ENCODE assay signal across 8 mouse cellular contexts in genomic region chr19:40659651-40660478, GRCm38 (mm10). TPM values are rescaled to one million over a fixed set of nuclear protein-coding genes. Genes with fewer than 3 reads are reported as not detected.
DNase-seq lines count a peak whose midpoint lies in the region; ATAC-seq lines count a peak whose summit lies in the region.

No protein-coding gene starts in this region.

- H3K9ac ChIP-seq in kidney, embryonic 14.5 days (ENCODE audit: low read depth, low read length), result peak overlapping the region; percentile 38; the same call in 1 of the 2 replicates

- H3K4me2 ChIP-seq in kidney, embryonic 14.5 days (replicated peaks; ENCODE audit: low read depth, low read length), result peak overlapping the region; percentile 47

- H3K36me3 ChIP-seq in heart, embryonic 10.5 days, result no peaks in the 10 kb centered on the region
- no peaks in the 10 kb centered on the region for H3K36me3 ChIP-seq in kidney, embryonic 14.5 days (ENCODE audit: control insufficient read depth, insufficient read depth, low read length)
- H3K36me3 ChIP-seq in splenic B cell, adult 2 months (ENCODE audit: control insufficient read depth, insufficient read depth, low read length, poor library complexity, severe bottlenecking), result no peaks in the 10 kb centered on the region

- WGBS in heart, embryonic 10.5 days, result under 1% methylated on average over 16 of the region's 16 CpGs
- WGBS in kidney, embryonic 14.5 days, result 3% methylated on average over 16 of the region's 16 CpGs

- H3K4me1 ChIP-seq in heart, embryonic 10.5 days, result peaks cover 22% of the 10 kb centered on the region
- no peaks in the 10 kb centered on the region for H3K4me1 ChIP-seq in kidney, embryonic 14.5 days (ENCODE audit: control insufficient read depth, insufficient read depth, low read length)

- peak overlapping the region; percentile 60 for H3K4me3 ChIP-seq in heart, embryonic 10.5 days
- H3K4me3 ChIP-seq in kidney, embryonic 14.5 days (ENCODE audit: low read length), result peak overlapping the region; percentile 35

- DNase-seq in ovary, postnatal 36 days (ENCODE audit: low spot score), result peak; percentile 18
- DNase-seq in ovary, postnatal 10 days (ENCODE audit: low spot score), result no peak
- DNase-seq in heart, embryonic 10.5 days (ENCODE audit: low spot score), result no peak
- peak; percentile 60 for DNase-seq in lung, postnatal 25 days (ENCODE audit: low spot score)
- peak; percentile 58 for DNase-seq in splenic B cell, adult 2 months (ENCODE audit: low read depth, low spot score)
- DNase-seq in layer of hippocampus, adult 9-10 months (ENCODE audit: low spot score), result no peak

- peak overlapping the region; percentile 80 for H3K27ac ChIP-seq in heart, embryonic 10.5 days
- no peak overlapping the region for H3K27ac ChIP-seq in kidney, embryonic 14.5 days (ENCODE audit: low read depth, low read length)

- H3K9me3 ChIP-seq in heart, embryonic 10.5 days, result no peaks in the 10 kb centered on the region
- H3K9me3 ChIP-seq in kidney, embryonic 14.5 days (ENCODE audit: control insufficient read depth, low read length), result no peaks in the 10 kb centered on the region

- H3K27me3 ChIP-seq in heart, embryonic 10.5 days (ENCODE audit: insufficient read depth, poor library complexity, severe bottlenecking), result no peaks in the 10 kb centered on the region
- no peaks in the 10 kb centered on the region for H3K27me3 ChIP-seq in kidney, embryonic 14.5 days (ENCODE audit: control insufficient read depth, insufficient read depth, low read length)
- no peaks in the 10 kb centered on the region for H3K27me3 ChIP-seq in splenic B cell, adult 2 months (ENCODE audit: control insufficient read depth, insufficient read depth, low read length, poor library complexity, severe bottlenecking)

- peak; percentile 45 for ATAC-seq in common myeloid progenitor, adult 5-6 weeks (replicated peaks; ENCODE audit: low read depth, poor library complexity, severe bottlenecking)
- no peak for ATAC-seq in kidney, embryonic 14.5 days (ENCODE audit: low FRiP score, low TSS enrichment)

RNA-seq across cellular contexts. Expression of gene Entpd1, which starts 47.7 kb away (rescaled TPM):
- 7.8 and 11.9 TPM in 2 replicates for total RNA-seq in common myeloid progenitor, adult 5-6 weeks (2017)
- 6.3 and 10.3 TPM in 2 replicates for polyA plus RNA-seq in heart, embryonic 10.5 days (2016; fragmentation: Nextera tagmentation; extraction: Ambion mirVana)
- polyA plus RNA-seq in kidney, embryonic 14.5 days (2014; fragmentation: Nextera tagmentation; extraction: Ambion mirVana), result 3.0 and 5.4 TPM in 2 replicates

RNA-seq across cellular contexts. Expression of gene Tctn3, which starts 47.8 kb away (rescaled TPM):
- 6.0 and 6.8 TPM in 2 replicates for total RNA-seq in common myeloid progenitor, adult 5-6 weeks (2017)
- 9.0 and 11.0 TPM in 2 replicates for polyA plus RNA-seq in heart, embryonic 10.5 days (2016; fragmentation: Nextera tagmentation; extraction: Ambion mirVana)
- polyA plus RNA-seq in kidney, embryonic 14.5 days (2014; fragmentation: Nextera tagmentation; extraction: Ambion mirVana), result 6.9 and 10.0 TPM in 2 replicates

Comparison
In these comparisons a context has a peak if more than half of its experiments do, and no peak if none do; other contexts are left out.
1. DNase-seq: peak in ovary, postnatal 36 days (single experiment), lung, postnatal 25 days (single experiment) and splenic B cell, adult 2 months (single experiment); none in ovary, postnatal 10 days (single experiment), heart, embryonic 10.5 days (single experiment) and layer of hippocampus, adult 9-10 months (single experiment).